Mouse (Mus musculus) heart, postnatal 4 days (tissue): Measurements from ENCODE around the gene Yaf2. TPM values are rescaled to one million over a fixed set of nuclear protein-coding genes. Genes with fewer than 3 reads are reported as not detected.
"Not testable (repeated sequence)": the region's sequence is repeated elsewhere in the genome, so short reads cannot be mapped to it uniquely, and the experiment has no call there.

Experiments
- DNase-seq: peaks from one replicate; pipeline ENCODE4 v3.0.0; 2021
- total RNA-seq, 2 experiments: library from RNA; stranded (reverse); gene quantifications; 2 replicates each; pipeline ENCODE4 v1.2.3; 2021

The Yaf2 gene
- 10 to 100 TPM; 38.6 to 39.5 TPM for total RNA-seq

DNA sequence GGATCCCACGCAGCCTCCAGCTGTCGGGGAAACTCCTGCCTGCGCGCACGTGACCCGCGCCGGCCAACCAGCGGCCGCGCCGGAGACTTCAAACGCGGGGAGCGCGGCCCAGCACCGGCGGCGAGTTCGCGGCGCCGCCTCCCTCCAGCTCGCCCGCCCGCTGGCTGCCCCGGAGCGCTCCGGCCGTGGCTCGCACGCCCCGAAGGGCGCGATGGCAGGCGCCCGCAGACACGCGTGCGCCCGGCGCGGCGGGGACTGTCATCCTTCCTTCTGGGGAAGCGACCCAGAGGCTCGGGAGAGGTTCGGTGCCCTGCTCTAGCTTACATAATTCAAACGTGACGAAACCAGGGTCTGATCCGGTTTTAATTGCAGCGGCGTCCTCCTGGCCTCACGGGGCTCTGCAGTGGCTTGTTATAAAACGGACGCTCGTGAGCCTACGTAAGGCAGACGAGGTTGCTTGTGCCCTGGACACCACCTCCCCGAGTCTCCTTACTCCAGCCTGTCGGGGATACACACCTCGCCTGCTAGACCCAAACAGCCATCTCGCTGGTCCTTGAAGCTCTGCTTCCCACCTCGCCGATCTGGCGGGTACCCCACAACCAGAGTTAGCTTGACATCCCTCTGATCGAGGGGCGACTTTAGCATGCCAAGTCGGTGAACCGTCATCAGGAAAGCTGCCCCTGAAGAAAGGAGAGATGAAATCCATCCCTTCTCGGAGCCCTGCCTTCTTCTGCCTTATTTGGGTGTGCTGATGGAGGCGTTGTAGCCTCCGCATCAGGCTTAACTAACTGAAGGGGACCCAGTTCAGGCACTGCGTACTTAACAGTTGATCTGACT, at the start of gene Yaf2:
Yaf2 (minus strand) TSS at position 11 of the 837 bp plus-strand sequence.
- peak; percentile 86 for DNase-seq

- no peak for DNase-seq
Observed at GRCm38 (mm10) chr15:93381337-93381736, 44.6 kb upstream of the Yaf2 start.

DNA sequence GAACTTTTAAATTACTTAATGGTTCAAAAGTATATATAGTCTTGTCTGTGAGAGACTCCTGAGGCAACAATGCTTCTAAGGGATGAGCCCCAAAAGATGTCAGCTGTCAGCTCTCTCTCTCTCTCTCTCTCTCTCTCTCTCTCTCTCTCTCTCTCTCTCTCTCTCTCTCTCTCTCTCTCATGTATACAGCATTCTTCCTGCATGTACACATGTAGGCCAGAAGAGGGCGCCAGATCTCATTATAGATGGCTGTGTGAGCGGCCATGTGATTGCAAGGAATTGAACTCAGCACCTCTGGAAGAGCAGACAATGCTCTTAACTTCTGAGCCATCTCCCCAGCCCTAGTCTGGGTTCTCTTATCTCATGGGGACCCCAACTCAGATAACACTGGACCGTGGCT, 42.4 kb upstream of the Yaf2 start:
- DNase-seq, result no peak

- no peak for DNase-seq
Observed at GRCm38 (mm10) chr15:93375696-93376095, 39.0 kb upstream of the Yaf2 start.

DNA sequence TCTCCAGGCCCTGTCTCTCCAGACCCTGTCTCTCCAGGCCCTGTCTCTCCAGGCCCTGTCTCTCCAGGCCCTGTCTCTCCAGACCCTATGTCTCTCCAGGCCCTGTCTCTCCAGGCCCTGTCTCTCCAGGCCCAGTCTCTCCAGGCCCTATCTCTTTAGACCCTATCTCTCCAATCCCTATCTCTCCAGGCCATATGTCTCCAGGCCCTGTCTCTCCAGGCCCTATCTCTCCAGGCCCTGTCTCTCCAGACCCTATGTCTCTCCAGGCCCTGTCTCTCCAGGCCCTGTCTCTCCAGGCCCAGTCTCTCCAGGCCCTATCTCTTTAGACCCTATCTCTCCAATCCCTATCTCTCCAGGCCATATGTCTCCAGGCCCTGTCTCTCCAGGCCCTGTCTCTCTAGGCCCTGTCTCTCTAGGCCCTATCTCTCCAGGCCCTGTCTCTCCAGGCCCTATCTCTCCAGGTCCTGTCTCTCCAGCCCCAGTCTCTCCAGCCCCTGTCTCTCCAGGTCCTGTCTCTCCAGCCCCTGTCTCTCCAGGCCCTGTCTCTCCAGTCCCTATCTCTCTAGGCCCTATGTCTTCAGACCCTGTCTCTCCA, 35.9 kb upstream of the Yaf2 start:
- DNase-seq, result not testable (repeated sequence)

- no peak for DNase-seq
Observed at GRCm38 (mm10) chr15:93371838-93372237, 35.1 kb upstream of the Yaf2 start.

DNA sequence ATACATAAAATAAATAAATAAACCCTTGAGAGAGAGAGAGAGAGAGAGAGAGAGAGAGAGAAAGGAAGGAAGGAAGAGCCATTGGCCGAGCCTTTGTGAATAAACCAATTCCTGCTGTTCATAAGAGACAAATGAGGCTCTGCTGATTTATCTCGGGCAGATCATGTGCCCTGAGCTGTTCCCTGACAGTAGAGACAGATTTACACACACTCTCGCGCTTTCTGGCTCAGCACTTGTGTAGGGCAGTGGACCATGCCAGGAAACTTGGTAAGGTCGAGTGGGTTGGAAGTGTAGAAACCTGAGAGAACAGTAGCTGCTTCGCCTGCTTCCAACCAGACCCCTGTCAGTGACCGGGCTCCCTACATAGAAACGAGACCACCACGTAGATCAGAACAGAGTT, 31.8 kb upstream of the Yaf2 start:
- DNase-seq, result no peak

DNA sequence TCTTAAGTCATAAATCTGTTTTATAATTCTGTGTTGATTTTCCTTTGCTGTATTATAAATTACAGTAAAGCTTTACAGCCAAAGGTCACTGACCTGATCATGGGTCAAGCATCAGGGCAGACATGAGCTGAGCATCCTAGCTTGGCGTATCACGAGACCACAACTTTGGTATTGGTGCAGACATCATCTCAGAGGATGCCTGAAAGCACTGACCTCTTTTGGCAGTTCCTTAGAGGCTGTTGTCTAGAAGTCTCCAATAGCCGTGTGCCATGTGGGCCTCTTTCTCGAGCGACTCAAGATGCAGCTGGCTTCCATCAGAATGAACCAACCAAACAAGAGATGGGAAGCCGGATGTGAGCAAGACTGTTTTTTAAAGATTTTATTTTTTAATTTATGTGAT, 28.8 kb upstream of the Yaf2 start:
- DNase-seq, result no peak

DNA sequence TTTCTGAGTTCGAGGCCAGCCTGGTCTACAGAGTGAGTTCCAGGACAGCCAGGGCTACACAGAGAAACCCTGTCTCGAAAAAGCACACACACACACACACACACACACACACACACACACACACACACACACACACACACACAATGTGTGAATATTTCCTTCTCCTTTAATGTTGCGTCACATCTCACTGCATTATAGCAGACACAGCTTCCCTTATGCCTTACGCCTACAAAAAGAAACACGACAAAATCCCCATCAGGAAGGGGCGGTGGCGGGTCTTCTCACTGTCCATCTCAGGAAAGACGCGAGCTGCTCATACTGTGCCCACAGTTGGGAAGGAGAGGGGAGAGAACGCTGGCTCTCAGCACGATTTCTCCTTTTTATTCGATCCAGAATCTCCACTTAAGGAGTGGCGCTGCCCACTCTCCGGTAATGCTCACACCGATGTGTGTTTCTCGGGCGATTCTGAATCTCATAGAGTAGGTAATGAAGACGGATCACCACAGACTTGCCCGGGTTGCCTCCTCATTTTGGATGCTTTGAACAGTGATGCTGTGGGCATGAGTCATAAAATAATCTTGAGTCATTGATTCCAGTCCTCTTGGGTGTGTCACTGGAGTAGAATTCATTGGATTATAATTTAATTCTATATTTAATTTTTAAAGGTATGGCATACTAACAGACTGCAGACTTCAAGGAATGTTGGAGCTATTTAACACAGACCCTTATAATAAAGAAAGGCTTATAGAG, 21.8 kb upstream of the Yaf2 start:
- DNase-seq, result no peak

DNA sequence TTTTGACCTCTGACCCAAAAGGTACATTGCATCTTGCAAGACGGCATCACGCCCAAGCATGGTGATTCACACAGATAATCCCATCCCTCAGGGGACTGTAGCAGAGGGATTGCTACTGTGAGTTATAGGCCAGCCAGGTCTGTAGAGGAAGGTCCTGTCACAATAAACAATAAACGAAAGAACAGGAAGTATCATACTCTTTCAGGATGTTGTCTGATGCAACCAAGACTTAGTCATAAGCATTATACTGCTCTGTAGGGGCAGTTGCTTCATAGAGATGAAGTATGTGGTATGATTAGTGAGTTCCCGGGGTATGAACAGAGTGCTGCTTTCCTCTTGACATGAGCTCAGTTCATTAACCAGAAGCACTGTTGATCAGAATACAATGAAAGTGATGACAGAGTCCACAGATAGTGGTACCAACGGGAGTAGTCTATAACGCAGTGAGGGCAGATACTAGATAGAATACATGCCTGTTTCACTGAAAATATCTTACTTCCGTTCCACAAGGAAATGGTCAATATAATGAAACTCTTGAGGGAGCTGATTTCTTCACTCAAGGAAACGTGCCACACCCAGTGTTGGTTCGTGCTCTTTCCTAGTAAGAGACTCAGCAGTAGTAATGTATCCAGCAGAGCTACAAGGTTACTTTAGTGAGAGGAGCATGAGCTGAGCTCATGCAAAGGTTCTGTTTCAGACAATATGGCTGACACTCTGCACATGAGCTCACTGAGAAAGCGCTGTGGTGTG, 4.1 kb upstream of the Yaf2 start:
- no peak for DNase-seq

- no peak for DNase-seq
Observed at GRCm38 (mm10) chr15:93336658-93336924, 144 bp downstream of the Yaf2 start.

GRCm38 (mm10) chr15:93335821-93336657, 696 bp downstream of the Yaf2 start:
- DNase-seq, result peak; percentile 61

DNA sequence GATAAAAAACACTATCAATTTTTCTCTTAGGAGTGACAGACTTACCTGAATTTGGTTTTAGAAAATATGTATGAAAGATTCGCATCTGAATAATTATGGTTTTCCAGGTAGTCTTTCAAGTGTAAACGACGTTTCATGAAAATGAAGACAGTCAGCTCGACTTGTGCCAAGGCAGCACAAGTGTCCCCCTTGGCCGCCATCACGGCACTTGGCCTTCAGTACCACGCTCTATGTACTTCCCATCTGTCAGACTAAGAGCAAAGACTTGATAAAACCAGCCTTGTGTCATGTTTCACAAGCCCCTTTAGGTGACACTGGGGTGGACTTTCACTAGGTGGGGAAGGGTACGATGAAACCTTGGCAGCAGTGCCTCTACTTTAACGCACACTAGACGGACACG, 5.5 kb downstream of the Yaf2 start:
- DNase-seq, result no peak

DNA sequence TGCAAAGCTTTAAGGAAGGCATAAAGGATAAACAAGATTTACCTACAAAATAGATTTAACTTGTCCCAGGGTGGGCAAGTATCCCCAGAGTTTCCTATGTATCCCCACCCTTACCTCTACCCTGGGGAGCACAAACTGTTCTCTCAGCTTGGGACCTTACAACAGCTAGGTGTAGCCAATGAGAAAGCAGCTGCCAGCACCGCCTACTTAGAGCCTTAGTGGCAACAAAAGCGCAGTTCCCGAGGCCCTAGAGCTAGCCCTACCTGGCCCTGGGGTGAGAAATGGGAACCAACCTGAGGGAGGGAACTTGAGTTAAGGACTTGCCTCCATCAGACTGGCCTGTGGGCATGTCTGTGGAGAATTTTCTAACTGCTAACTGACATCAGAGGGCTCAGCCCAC, 9.5 kb downstream of the Yaf2 start:
- no peak for DNase-seq

DNA sequence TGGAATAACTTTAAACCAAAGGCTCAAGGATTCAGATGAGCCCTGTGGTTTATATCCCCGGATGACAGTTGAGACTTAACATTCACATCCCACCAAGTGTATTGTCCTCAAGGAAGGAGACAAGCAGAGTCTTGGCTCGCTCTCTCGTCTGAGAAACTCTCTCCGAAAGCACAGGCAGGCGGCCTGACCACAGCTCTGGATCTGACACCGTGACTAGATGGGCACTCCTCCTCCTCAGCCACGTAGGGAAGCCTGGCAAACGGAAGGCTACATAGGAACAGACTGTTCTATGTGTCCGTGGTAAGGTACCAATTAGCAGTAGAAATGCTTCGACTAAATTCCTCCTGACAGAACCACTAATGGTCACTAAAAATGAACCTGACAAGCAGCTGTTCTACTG, 10.1 kb downstream of the Yaf2 start:
- DNase-seq, result no peak

GRCm38 (mm10) chr15:93325360-93325759, 11.4 kb downstream of the Yaf2 start:
- DNase-seq, result no peak

DNA sequence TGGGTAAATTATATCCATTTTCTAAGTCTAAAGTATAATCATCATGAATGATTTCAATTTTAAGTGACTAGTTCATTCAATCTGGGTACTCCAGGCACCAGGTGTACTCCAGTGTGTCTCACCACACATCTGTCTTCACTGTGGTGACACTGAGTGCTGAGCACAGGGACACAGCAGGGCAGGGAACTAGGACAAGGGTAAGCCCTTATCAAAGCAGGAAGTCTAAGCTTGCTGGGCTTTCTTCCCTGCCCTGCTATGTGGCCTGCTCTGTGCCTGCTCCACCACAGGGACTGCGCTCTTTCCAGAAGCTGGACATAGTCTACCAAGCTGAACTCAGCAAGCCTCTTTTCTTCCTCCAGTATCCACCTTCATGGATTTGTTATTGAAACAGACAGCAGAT, 18.0 kb downstream of the Yaf2 start:
- DNase-seq, result peak; percentile 27

DNA sequence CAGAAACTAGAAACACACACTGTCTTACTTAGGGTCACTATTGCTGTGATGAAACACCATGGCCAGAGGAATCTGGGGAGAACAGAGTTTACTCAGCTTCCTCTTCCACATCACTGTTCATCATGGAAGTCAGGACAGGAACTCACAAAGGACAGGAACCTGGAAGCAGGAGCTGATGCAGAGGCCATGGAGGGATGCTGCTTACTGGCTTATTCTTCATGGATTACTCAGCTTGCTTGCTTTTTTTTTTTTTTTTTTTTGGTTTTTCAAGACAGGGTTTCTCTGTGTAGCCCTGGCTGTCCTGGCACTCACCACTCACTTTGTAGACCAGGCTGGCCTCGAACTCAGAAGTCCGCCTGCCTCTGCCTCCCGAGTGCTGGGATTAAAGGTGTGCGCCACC, 26.4 kb downstream of the Yaf2 start:
- not testable (repeated sequence) for DNase-seq

GRCm38 (mm10) chr15:93298197-93298596, 38.5 kb downstream of the Yaf2 start:
- DNase-seq, result no peak

DNA sequence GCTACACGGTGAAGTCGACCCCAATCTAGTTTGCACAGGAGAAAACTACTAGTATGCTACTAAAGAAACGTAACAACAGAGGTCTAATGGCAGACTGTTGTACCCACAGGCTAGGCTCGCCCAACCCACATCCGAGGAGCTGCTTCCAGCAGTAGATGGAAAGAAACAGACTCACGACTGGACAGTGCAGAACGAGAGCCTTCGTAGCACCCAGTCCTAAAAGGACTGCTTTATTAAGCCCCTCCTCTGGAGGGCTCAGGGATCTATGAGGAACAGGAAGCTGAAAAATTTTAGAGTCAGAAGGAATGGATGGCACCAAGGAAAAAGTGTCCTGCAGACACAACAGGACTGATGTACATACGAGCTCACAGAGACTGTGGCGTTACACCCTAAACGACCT, 42.3 kb downstream of the Yaf2 start:
- DNase-seq, result no peak

- DNase-seq, result no peak
Observed at GRCm38 (mm10) chr15:93288321-93288720, 48.4 kb downstream of the Yaf2 start.

DNA sequence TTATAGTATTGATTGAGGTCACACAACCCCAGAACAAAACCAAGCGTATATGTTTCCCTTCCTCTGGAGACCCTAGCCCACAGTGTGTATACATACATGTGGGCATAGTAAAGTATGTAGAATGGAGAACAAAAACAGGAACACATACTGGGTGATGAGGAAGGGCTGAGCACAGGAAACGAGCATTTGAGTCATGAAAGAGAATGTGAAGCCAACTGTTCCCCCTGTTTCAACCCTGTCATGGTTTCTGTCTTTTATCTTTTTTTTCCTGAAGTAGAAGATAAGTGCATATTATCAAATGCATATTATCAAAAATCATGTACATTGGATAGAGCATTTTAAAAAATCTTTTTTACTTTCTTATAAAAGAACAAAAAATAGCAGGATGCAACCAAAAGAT, 49.1 kb downstream of the Yaf2 start:
- no peak for DNase-seq
